Mouse (Mus musculus): ENCODE data around the gene Tuba1b.
"Not testable (repeated sequence)": the region's sequence is repeated elsewhere in the genome, so short reads cannot be mapped to it uniquely, and the experiment has no call there.

The Tuba1b gene

GRCm38 (mm10) chr15:98934217-98934839 lies at the start of gene Tuba1b:
Tuba1b (minus strand) TSS chr15:98934565.
- peak; percentile 85 to 86 for DNase-seq (ENCODE audit: low spot score in 2 of 2)

- no peak for DNase-seq (ENCODE audit: low spot score in 2 of 2)
Observed at GRCm38 (mm10) chr15:98983431-98984081, 49.2 kb upstream of the Tuba1b start.

- DNase-seq (ENCODE audit: low spot score in 2 of 2): no peak
Observed at GRCm38 (mm10) chr15:98982100-98982499, 47.7 kb upstream of the Tuba1b start.

GRCm38 (mm10) chr15:98980012-98980614 lies 45.7 kb upstream of the Tuba1b start:
- DNase-seq (ENCODE audit: low spot score in 2 of 2): no peak

DNA sequence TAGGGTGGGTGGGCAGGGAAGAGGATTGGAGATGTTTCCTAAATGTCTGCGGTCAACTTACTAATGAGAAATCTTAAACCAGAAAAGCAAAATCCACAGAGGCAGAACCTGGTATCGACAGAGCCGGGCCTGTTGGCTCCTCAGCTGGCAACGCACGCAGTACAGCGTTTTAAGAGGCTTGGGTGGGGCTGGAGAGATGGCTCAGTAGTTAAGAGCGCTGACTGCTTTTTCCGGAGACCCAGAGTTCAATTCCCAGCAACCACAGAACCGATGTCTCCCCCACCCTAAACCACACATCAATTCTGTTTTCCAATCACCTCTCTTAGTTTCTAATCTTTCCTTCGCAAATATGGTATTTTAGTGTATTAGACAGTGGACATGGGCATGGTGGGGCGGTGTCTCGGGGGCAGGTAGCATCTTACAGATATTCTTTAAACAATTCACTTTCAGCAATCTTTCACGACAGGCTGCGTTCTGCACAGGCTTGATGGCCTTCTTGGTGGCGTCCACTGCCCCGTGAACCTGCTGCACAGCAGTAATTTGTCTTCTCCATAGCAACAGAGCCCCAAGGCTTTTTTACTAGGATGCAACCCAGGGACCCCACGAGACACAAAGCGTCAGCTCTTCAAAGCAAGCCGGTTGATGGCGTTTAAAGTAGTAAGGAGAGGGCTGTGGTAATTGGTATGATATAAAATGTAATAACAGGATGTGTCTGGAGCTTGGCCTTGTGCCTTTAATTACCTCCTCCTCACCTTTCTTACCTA lies 44.2 kb upstream of the Tuba1b start:
- no peak for DNase-seq (ENCODE audit: low spot score in 2 of 2)

GRCm38 (mm10) chr15:98977759-98978408 lies 43.5 kb upstream of the Tuba1b start:
- no peak for DNase-seq (ENCODE audit: low spot score in 2 of 2)

GRCm38 (mm10) chr15:98976763-98977758 lies 42.7 kb upstream of the Tuba1b start:
- no peak for DNase-seq (ENCODE audit: low spot score in 2 of 2)

DNA sequence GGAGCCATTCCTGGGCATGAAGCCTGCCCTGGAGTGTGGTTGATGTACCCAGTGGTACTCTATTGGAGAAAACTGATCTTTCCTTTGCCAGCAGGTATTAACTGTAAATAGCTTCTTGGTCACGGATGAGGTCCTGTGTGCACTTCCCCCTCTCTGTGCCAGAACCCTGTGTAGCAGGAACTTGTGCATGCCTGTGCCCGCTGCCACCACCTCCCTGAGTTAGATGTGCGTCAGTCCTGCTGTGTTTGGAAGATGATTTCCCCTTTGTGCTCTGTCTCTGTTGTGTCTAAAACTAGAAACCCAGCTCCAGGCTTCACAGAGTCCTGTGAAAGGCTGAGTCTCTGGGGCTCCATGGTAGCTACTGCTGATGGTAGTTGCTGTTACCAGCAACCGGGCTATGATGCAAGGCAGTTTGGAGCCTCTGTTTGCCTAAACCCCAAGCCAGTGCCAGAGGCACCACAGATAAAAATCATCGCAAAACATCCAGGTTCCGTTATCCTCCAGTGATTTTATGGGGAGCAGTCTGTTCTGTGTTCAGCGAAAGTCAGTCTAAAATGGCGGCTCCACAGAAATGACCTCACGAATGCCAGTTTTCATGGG lies 38.8 kb upstream of the Tuba1b start:
- no peak for DNase-seq (ENCODE audit: low spot score in 2 of 2)

GRCm38 (mm10) chr15:98971576-98972320 lies 37.4 kb upstream of the Tuba1b start:
- not testable (repeated sequence) for DNase-seq (ENCODE audit: low spot score in 2 of 2)

GRCm38 (mm10) chr15:98971111-98971510 lies 36.7 kb upstream of the Tuba1b start:
- DNase-seq (ENCODE audit: low spot score in 2 of 2): no peak

DNA sequence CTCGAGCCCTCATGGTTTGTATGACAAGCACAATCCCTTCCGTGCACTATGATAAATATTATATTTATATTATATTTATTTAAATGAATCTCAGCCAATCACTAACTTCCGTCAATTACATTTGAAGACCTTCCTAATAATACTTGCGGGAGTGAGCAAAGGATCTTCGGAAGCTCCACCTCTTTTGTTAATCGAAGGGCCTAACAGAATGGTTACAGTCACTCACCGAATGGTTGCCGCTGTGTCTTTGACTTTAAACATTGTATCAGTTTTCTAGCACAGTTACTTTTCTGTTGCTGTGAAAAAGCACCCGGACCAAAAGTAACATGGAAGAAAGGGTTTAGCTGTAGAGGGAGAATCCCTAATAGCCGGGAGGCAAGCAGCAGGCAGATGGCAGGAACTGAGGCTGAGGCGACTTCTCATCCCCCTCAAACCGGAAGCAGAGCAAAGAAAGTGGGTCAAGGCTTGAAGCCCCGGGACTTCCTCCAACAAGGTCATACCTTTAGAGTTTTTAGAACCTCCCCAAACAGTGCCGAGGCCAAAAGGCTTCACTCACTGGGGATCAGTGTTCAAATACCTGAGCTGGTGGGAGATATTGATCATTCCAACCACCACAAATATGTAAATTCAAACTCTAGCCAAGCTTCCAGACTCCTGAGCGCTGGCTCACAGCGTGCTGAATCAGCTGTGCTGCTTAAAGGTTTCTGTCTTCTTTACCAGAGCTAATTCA lies 35.2 kb upstream of the Tuba1b start:
- no peak for DNase-seq (ENCODE audit: low spot score in 2 of 2)

- DNase-seq (ENCODE audit: low spot score in 2 of 2): no peak
Observed at GRCm38 (mm10) chr15:98968701-98969371, 34.5 kb upstream of the Tuba1b start.

- no peak for DNase-seq (ENCODE audit: low spot score in 2 of 2)
Observed at GRCm38 (mm10) chr15:98959531-98959930, 25.2 kb upstream of the Tuba1b start.

DNA sequence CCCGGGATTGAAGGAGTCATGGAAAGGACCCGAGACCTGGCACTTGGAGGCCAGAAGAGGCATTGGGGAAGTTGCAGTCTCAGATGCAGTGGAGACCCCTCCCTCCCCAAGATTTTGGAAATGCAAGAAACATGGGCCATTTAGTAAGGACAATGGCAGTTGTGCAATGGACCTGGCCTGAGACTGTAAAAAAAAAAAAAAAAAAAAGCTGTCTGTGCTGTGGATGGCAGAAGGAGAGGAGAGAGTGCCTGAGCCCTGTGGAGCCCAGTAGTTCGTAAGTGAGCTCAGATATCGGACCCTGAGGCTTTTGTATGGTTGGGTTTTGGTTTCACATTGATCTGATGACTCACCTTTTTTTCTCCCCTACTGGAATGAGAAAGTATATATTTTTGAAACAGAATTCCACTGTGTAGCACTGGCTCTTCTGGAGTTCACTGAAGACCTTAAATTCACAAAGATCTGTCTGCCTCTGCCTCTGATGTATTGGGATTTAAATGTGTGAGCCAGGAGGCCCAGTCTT lies 24.6 kb upstream of the Tuba1b start:
- no peak for DNase-seq (ENCODE audit: low spot score in 2 of 2)

DNA sequence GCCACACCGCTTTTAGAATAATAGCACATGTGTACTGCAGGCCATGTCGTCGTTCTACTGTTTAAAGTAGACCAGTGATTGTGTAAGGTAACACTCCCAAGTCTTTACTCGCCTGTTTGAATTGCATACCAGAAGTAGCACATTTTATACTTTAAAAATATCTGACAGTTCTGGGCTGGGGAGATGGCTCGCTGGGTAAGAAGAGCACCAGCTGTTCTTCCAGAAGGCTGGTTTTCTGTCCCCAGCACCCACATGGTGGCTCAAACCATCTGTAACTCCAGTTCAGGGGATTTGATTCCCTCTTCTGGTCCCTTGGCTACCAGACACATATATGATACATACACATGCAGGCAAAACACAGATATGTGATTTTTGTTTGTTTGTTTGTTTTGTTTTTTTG lies 23.1 kb upstream of the Tuba1b start:
- no peak for DNase-seq (ENCODE audit: low spot score in 2 of 2)

- DNase-seq (ENCODE audit: low spot score in 2 of 2): no peak
Observed at GRCm38 (mm10) chr15:98956000-98956399, 21.6 kb upstream of the Tuba1b start.

DNA sequence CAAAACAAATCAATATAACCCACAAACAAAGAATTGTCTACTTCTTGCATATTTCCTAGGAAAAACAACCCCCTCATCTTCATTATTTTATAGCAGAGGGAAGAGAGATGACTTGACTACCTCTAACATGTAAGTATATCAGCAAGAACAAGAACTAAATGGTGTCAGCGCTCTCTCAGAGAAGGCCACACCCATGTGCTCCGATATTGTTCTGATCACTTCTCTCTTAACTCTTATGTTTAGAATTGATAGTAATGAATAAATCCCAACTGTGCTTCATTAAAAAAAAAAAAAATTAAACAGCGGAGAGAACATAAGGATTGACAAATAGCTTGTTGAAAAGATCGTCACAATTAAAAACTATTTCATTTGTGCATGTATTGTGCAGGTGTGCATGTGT lies 21.0 kb upstream of the Tuba1b start:
- DNase-seq (ENCODE audit: low spot score in 2 of 2): no peak

Data from natural killer cell, adult 2 months (primary cell).